Comparison of ENCODE assay signal across 23 mouse cellular contexts in the genomic region with DNA sequence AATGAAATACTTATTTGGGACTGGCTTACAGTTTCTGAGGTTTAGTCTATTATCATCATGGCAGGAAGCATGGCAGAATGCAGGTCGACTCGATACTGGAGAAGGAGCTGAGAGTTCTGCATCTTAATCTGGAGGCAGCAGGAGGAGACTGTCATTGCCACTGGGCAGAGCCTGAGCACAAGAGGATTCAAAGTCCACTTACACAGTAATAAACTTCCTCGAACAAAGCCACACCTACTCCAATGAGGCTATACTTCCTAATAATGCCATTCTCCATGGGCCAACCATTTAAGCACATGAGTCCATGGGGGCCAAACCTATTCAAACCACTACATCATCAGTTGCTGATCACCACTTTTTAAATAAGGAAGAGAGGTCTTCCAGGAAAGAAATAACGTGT.
"Had no signal": no experiment of that assay in that cellular context is flagged by ENCODE, and none has a peak within 500 bp of the region (broad histone marks: within the 10 kb centered on the region; RNA-seq: fewer than 3 reads in every experiment).

No protein-coding gene starts in this region.

- H3K27ac ChIP-seq: gastrocnemius, adult 2 months; heart, embryonic 10.5 days; hindbrain, embryonic 12.5 days; hindbrain, embryonic 14.5 days; limb, embryonic 13.5 days; limb, embryonic 15.5 days; liver, embryonic 12.5 days; liver, embryonic 14.5 days had no signal

- H3K36me3 ChIP-seq: heart, embryonic 10.5 days; heart, embryonic 12.5 days; hindbrain, embryonic 12.5 days; limb, embryonic 13.5 days; limb, embryonic 15.5 days; liver, embryonic 12.5 days had no signal

- H3K4me3 ChIP-seq: gastrocnemius, adult 2 months; heart, embryonic 10.5 days; heart, embryonic 12.5 days; hindbrain, embryonic 12.5 days; limb, embryonic 13.5 days; limb, embryonic 15.5 days; liver, embryonic 12.5 days had no signal

- H3K4me2 ChIP-seq: heart, embryonic 12.5 days; hindbrain, embryonic 12.5 days; hindbrain, embryonic 14.5 days; limb, embryonic 13.5 days; limb, embryonic 15.5 days; liver, embryonic 12.5 days had no signal

- H3K4me1 ChIP-seq: heart, embryonic 10.5 days; heart, embryonic 12.5 days; hindbrain, embryonic 12.5 days; limb, embryonic 13.5 days; limb, embryonic 15.5 days; liver, embryonic 12.5 days had no signal

- H3K9me3 ChIP-seq: heart, embryonic 10.5 days; heart, embryonic 12.5 days; hindbrain, embryonic 12.5 days; limb, embryonic 13.5 days; limb, embryonic 15.5 days; liver, embryonic 12.5 days had no signal

- DNase-seq: forebrain, postnatal 0 days; gastrocnemius, adult 2 months; gastrocnemius, postnatal 10 days; gastrocnemius, postnatal 25 days; heart, adult 18-20 months; heart, postnatal 10 days; kidney, adult 18-20 months; kidney, adult 8-10 months; kidney, postnatal 10 days; kidney, postnatal 25 days; layer of hippocampus, adult 9-11 months; layer of hippocampus, postnatal 36 days; left cerebral cortex, postnatal 4 days had no signal

- H3K27me3 ChIP-seq: heart, embryonic 12.5 days; hindbrain, embryonic 12.5 days; limb, embryonic 13.5 days; limb, embryonic 15.5 days; liver, embryonic 12.5 days had no signal

- H3K9ac ChIP-seq: forebrain, postnatal 0 days; heart, embryonic 12.5 days; hindbrain, embryonic 12.5 days; hindbrain, embryonic 14.5 days; limb, embryonic 13.5 days; limb, embryonic 15.5 days; liver, embryonic 12.5 days; liver, embryonic 14.5 days had no signal

- ATAC-seq: forebrain, postnatal 0 days; hindbrain, embryonic 16.5 days; inflammation-experienced regulatory T-cells, adult 6 months; liver, embryonic 12.5 days had no signal
